20 mouse cellular contexts compared by ENCODE assay signal in the genomic region with DNA sequence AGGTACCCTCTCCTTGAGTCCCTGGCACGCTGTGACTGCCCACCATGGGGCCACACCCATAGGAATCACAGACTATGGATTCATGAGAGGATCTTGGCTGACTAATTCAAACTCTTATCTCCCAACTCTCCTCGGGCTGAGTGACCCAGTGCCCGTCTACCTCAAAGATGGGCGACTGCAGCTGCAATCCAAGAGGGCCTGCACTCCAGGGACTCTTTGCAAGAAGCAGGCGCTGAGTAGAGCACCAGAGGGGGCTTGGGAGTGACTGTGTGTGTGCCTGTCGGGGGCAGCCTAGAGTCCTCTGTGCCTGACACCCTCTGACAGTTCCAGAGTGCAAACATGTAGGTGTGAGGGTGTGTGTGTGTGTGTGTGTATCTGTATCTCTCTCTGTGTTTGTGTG. TPM values are rescaled to one million over a fixed set of nuclear protein-coding genes. Genes with fewer than 3 reads are reported as not detected.
"Had no signal": no experiment of that assay in that cellular context is flagged by ENCODE, and none has a peak within 500 bp of the region (broad histone marks: within the 10 kb centered on the region; RNA-seq: fewer than 3 reads in every experiment).

No protein-coding gene starts in this region.

- H3K9ac ChIP-seq: lung, embryonic 14.5 days; midbrain, embryonic 12.5 days; midbrain, embryonic 15.5 days; neural tube, embryonic 13.5 days; neural tube, embryonic 15.5 days had no signal

- H3K4me3 ChIP-seq: midbrain, embryonic 12.5 days; midbrain, embryonic 15.5 days; myocyte; neural tube, embryonic 13.5 days; neural tube, embryonic 15.5 days had no signal

- H3K4me2 ChIP-seq: lung, embryonic 14.5 days; midbrain, embryonic 12.5 days; midbrain, embryonic 15.5 days; neural tube, embryonic 13.5 days; neural tube, embryonic 15.5 days had no signal

- DNase-seq: lung, adult 18-20 months; lung, embryonic 14.5 days; lung, postnatal 10 days; lung, postnatal 4 days; retina, postnatal 1 day; right cerebral cortex, adult 18-20 months; right cerebral cortex, postnatal 25 days; right cerebral cortex, postnatal 4 days; spleen, adult 18-20 months; thymus, adult 18-20 months; thymus, postnatal 14 days; thymus, postnatal 36 days had no signal

- H3K27ac ChIP-seq: midbrain, embryonic 12.5 days; midbrain, embryonic 15.5 days; neural tube, embryonic 13.5 days; neural tube, embryonic 15.5 days had no signal

- ATAC-seq: midbrain, embryonic 15.5 days had no signal

- H3K9me3 ChIP-seq: midbrain, embryonic 12.5 days; midbrain, embryonic 15.5 days; neural tube, embryonic 13.5 days; neural tube, embryonic 15.5 days had no signal

RNA-seq across cellular contexts. Expression of gene Tmem151b, which starts 7.3 kb away (rescaled TPM):
- total RNA-seq: megakaryocyte, adult 5-6 weeks; megakaryocyte-erythroid progenitor cell, adult 5-6 weeks had no signal

RNA-seq across cellular contexts. Expression of gene Tcte1, which starts 18.9 kb away (rescaled TPM):
- total RNA-seq: megakaryocyte, adult 5-6 weeks; megakaryocyte-erythroid progenitor cell, adult 5-6 weeks had no signal
- polyA plus RNA-seq: liver, embryonic 16.5 days; myocyte had no signal
